Mouse (Mus musculus): Measurements from ENCODE around the gene Dennd4c. TPM values are rescaled to one million over a fixed set of nuclear protein-coding genes. Genes with fewer than 3 reads are reported as not detected.

Gene Dennd4c
- total and polyA plus RNA-seq, 3 experiments = 4.0 to 4.6 (median 4.2) TPM

DNA sequence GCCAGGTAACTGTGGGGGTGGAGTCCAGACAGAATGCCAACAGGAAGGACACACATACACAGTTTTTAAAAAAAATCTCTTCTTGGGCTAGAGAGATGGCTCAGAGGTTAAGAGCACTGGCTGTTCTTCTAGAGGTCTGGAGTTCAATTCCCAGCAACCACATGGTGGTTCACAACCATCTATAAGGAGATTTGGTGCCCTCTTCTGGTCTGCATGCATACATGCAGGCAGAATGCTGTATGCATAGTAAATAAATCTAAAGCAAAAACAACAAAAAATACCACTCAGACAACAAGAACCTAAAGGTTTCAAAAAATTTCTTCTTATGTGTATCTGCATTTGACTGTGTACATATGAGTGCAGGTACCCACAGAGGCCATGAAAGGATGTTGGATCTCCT, 16.0 kb downstream of the Dennd4c start:
- peaks cover 0 to 4% of the 10 kb centered on the region in 2 experiments; a peak in 2 of 4 replicates for H3K4me1 ChIP-seq (ENCODE audit: control insufficient read depth in 1 of 2, insufficient read depth in 2 of 2)
- no peaks in the 10 kb centered on the region for H3K9me3 ChIP-seq (replicated peaks; ENCODE audit: low read length)
- no peak overlapping the region for H3K4me3 ChIP-seq (replicated peaks in 1 of 3; ENCODE audit: low read depth in 2 of 3, low read length in 2 of 3, poor library complexity in 1 of 3)
- H3K27ac ChIP-seq (ENCODE audit: insufficient read depth, low read depth) = no peak overlapping the region
- H3K9ac ChIP-seq (ENCODE audit: insufficient read depth, low read depth) = no peak overlapping the region
- H3K36me3 ChIP-seq (replicated peaks in 1 of 2; ENCODE audit: control insufficient read depth in 1 of 2, insufficient read depth in 1 of 2, low read length in 1 of 2) = no peaks in the 10 kb centered on the region
- in situ Hi-C loops (cut with MboI; ENCODE audit: low pct_ligation_motif_present, low pct_unique_long_range_greater_than_20kb, low sequenced_read_pairs) (no loop called here), dilution Hi-C loops (cut with MboI; ENCODE audit: extremely low pct_ligation_motif_present, extremely low pct_unique_long_range_greater_than_20kb, low sequenced_read_pairs) (no loop called here)
- H3K4me2 ChIP-seq (ENCODE audit: insufficient read depth, low read depth, poor library complexity, severe bottlenecking) = no peak overlapping the region
- TF ChIP-seq USF2 (conservative IDR thresholded peaks at IDR 0.05; ENCODE audit: low read depth, low read length) (no peak), POLR2A (IDR thresholded peaks at IDR 0.05; ENCODE audit: low read depth, low read length) (no peak), ELF1 (IDR thresholded peaks at IDR 0.05; ENCODE audit: low read depth, low read length) (no peak), CHD1 (IDR thresholded peaks at IDR 0.05; ENCODE audit: low read depth, low read length) (no peak), POLR2AphosphoS2 (IDR thresholded peaks at IDR 0.05; ENCODE audit: low read depth, low read length) (no peak), JUND (conservative IDR thresholded peaks at IDR 0.05; ENCODE audit: low read depth, low read length) (no peak), MAX (IDR thresholded peaks at IDR 0.05; ENCODE audit: low read length) (no peak), NRF1 (IDR thresholded peaks at IDR 0.05; ENCODE audit: low read depth, low read length) (no peak), USF1 (IDR thresholded peaks at IDR 0.05; ENCODE audit: low read depth, low read length) (no peak), MXI1 (IDR thresholded peaks at IDR 0.05; ENCODE audit: low read depth, low read length) (no peak), MAZ (IDR thresholded peaks at IDR 0.05; ENCODE audit: low read depth, low read length) (no peak), JUN (IDR thresholded peaks at IDR 0.05; ENCODE audit: insufficient read depth, low read depth, low read length) (no peak), IRF4 (IDR thresholded peaks at IDR 0.05; ENCODE audit: low read depth, low read length) (no peak), KAT2A (IDR thresholded peaks at IDR 0.05; ENCODE audit: insufficient replicate concordance, low read length) (no peak), TBP (conservative IDR thresholded peaks at IDR 0.05; ENCODE audit: low read depth, low read length) (no peak), ZC3H11A (IDR thresholded peaks at IDR 0.05; ENCODE audit: low read depth, low read length) (no peak), SMC3 (IDR thresholded peaks at IDR 0.05; ENCODE audit: low read depth, low read length) (no peak), HCFC1 (IDR thresholded peaks at IDR 0.05; ENCODE audit: low read depth, low read length) (no peak), ETS1 (conservative IDR thresholded peaks at IDR 0.05; ENCODE audit: low read depth, low read length) (no peak), CTCF (conservative IDR thresholded peaks at IDR 0.05 in 1 of 2, IDR thresholded peaks at IDR 0.05 in 1 of 2; ENCODE audit: low read depth in 2 of 2, low read length in 2 of 2) (no peak)
- H3K79me2 ChIP-seq (replicated peaks; ENCODE audit: control insufficient read depth, extremely low read depth, insufficient read depth, poor library complexity, severe bottlenecking) = no peaks in the 10 kb centered on the region; the same call in 1 of the 2 replicates
- DNase-seq (ENCODE audit: extremely low read depth) = no peak
- no peaks in the 10 kb centered on the region for H3K27me3 ChIP-seq (replicated peaks)

DNA sequence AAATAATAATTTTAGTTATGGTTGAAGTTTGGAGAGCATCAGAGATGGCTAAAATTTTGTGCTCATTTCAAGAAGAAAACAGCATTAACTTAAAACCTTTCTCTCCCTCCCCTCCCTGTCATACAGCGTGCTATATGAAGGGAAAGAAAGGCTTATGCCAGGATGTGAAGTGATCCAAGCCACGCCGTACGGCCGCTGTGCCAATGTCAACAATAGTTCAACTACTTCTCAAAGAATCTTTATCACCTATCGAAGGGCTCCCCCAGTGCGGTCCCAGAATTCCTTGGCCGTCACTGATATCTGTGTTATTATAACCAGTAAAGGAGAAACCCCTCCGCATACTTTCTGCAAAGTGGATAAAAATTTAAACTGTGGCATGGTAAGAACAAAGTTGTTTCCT, 29.2 kb downstream of the Dennd4c start:
- dilution Hi-C loops (cut with MboI; ENCODE audit: extremely low pct_ligation_motif_present, extremely low pct_unique_long_range_greater_than_20kb, low sequenced_read_pairs) = no loop called here
- in situ Hi-C loops (cut with MboI; ENCODE audit: low pct_ligation_motif_present, low pct_unique_long_range_greater_than_20kb, low sequenced_read_pairs) = no loop called here
- Histone ChIP-seq H3K4me3 (replicated peaks in 1 of 3; ENCODE audit: low read depth in 2 of 3, low read length in 2 of 3, poor library complexity in 1 of 3) (no peak overlapping the region), H3K4me2 (ENCODE audit: insufficient read depth, low read depth, poor library complexity, severe bottlenecking) (no peak overlapping the region), H3K27ac (ENCODE audit: insufficient read depth, low read depth) (no peak overlapping the region), H3K36me3 (replicated peaks in 1 of 2; ENCODE audit: control insufficient read depth in 1 of 2, insufficient read depth in 1 of 2, low read length in 1 of 2) (peaks cover 0 to 9% of the 10 kb centered on the region in 2 experiments), H3K79me2 (replicated peaks; ENCODE audit: control insufficient read depth, extremely low read depth, insufficient read depth, poor library complexity, severe bottlenecking) (no peaks in the 10 kb centered on the region), H3K4me1 (ENCODE audit: control insufficient read depth in 1 of 2, insufficient read depth in 2 of 2) (peaks cover 0 to 3% of the 10 kb centered on the region in 2 experiments; a peak in 2 of 4 replicates), H3K9me3 (replicated peaks; ENCODE audit: low read length) (no peaks in the 10 kb centered on the region), H3K9ac (ENCODE audit: insufficient read depth, low read depth) (no peak overlapping the region), H3K27me3 (replicated peaks) (no peaks in the 10 kb centered on the region)
- no peak for TF ChIP-seq NRF1 (IDR thresholded peaks at IDR 0.05; ENCODE audit: low read depth, low read length)
- no peak for TF ChIP-seq NELFE (IDR thresholded peaks at IDR 0.05; ENCODE audit: low read depth, low read length)
- TF ChIP-seq USF1 (IDR thresholded peaks at IDR 0.05; ENCODE audit: low read depth, low read length) = no peak
- TF ChIP-seq RCOR1 (conservative IDR thresholded peaks at IDR 0.05; ENCODE audit: low read depth, low read length) = no peak
- TF ChIP-seq TCF12 (IDR thresholded peaks at IDR 0.05; ENCODE audit: low read depth, low read length) = no peak
- no peak for TF ChIP-seq TBP (conservative IDR thresholded peaks at IDR 0.05; ENCODE audit: low read depth, low read length)
- no peak for TF ChIP-seq ETS1 (conservative IDR thresholded peaks at IDR 0.05; ENCODE audit: low read depth, low read length)
- TF ChIP-seq MEF2A (IDR thresholded peaks at IDR 0.05; ENCODE audit: borderline replicate concordance, low read depth, low read length) = no peak
- TF ChIP-seq CHD1 (IDR thresholded peaks at IDR 0.05; ENCODE audit: low read depth, low read length) = no peak
- no peak for TF ChIP-seq EP300 (IDR thresholded peaks at IDR 0.05; ENCODE audit: low read length)
- TF ChIP-seq MAZ (IDR thresholded peaks at IDR 0.05; ENCODE audit: low read depth, low read length) = no peak
- TF ChIP-seq POLR2AphosphoS2 (IDR thresholded peaks at IDR 0.05; ENCODE audit: low read depth, low read length) = no peak
- no peak for TF ChIP-seq CHD2 (IDR thresholded peaks at IDR 0.05; ENCODE audit: low read length)
- TF ChIP-seq MAX (IDR thresholded peaks at IDR 0.05; ENCODE audit: low read length) = no peak
- DNase-seq (ENCODE audit: extremely low read depth) = no peak
